Mouse (Mus musculus) cerebellum, postnatal 36 days (tissue): ENCODE results near the gene Asah2.
"Not testable (repeated sequence)": the region's sequence is repeated elsewhere in the genome, so short reads cannot be mapped to it uniquely, and the experiment has no call there.

Experiments
- DNase-seq, 2 experiments: peaks; one replicate each; pipeline ENCODE4 v3.0.0; 2021 to 2022; ENCODE audit warnings: mixed read lengths in 2 of 2

Asah2 gene

GRCm38 (mm10) chr19:32102294-32102975 lies 5.6 kb downstream of the Asah2 start:
- DNase-seq = no peak

GRCm38 (mm10) chr19:32098582-32098981 lies 9.4 kb downstream of the Asah2 start:
- no peak for DNase-seq

- DNase-seq = no peak
Measured at GRCm38 (mm10) chr19:32092358-32092757, 15.7 kb downstream of the Asah2 start.

- DNase-seq = no peak
Measured at GRCm38 (mm10) chr19:32090804-32091203, 17.2 kb downstream of the Asah2 start.

- no peak for DNase-seq
Measured at GRCm38 (mm10) chr19:32088570-32088969, 19.4 kb downstream of the Asah2 start.

GRCm38 (mm10) chr19:32087736-32088470 lies 20.1 kb downstream of the Asah2 start:
- no peak for DNase-seq

GRCm38 (mm10) chr19:32084813-32085212 lies 23.2 kb downstream of the Asah2 start:
- not testable (repeated sequence) for DNase-seq

- DNase-seq = no peak
Measured at GRCm38 (mm10) chr19:32070340-32070739, 37.7 kb downstream of the Asah2 start.

- DNase-seq = no peak
Measured at GRCm38 (mm10) chr19:32069598-32069997, 38.4 kb downstream of the Asah2 start.

- DNase-seq = no peak
Measured at GRCm38 (mm10) chr19:32067669-32068068, 40.3 kb downstream of the Asah2 start.

- DNase-seq = no peak
Measured at GRCm38 (mm10) chr19:32061294-32061693, 46.7 kb downstream of the Asah2 start.

GRCm38 (mm10) chr19:32056252-32056651 lies 51.8 kb downstream of the Asah2 start:
- DNase-seq = no peak

GRCm38 (mm10) chr19:32055725-32056124 lies 52.3 kb downstream of the Asah2 start:
- no peak for DNase-seq

- DNase-seq = no peak
Measured at GRCm38 (mm10) chr19:32051251-32051650, 56.8 kb downstream of the Asah2 start.

GRCm38 (mm10) chr19:32032881-32033280 lies 75.1 kb downstream of the Asah2 start:
- no peak for DNase-seq

GRCm38 (mm10) chr19:32030430-32030829 lies 77.6 kb downstream of the Asah2 start:
- peak in 1 of 2 experiments; percentile 40 for DNase-seq

GRCm38 (mm10) chr19:32025443-32025842 lies 82.6 kb downstream of the Asah2 start:
- no peak for DNase-seq

GRCm38 (mm10) chr19:32019722-32020121 lies 88.3 kb downstream of the Asah2 start:
- no peak for DNase-seq

- no peak for DNase-seq
Measured at GRCm38 (mm10) chr19:32018585-32018984, 89.4 kb downstream of the Asah2 start.

GRCm38 (mm10) chr19:32018053-32018452 lies 90.0 kb downstream of the Asah2 start:
- no peak for DNase-seq

GRCm38 (mm10) chr19:32002623-32003022 lies 105.4 kb downstream of the Asah2 start:
- DNase-seq = no peak

GRCm38 (mm10) chr19:31996916-31997315 lies 111.1 kb downstream of the Asah2 start:
- no peak for DNase-seq

- no peak for DNase-seq
Measured at GRCm38 (mm10) chr19:31991057-31991456, 117.0 kb downstream of the Asah2 start.

GRCm38 (mm10) chr19:31975882-31976281 lies 132.1 kb downstream of the Asah2 start:
- no peak for DNase-seq
